Comparison of ENCODE assay signal across 8 mouse cellular contexts in genomic region chr12:107979710-107980260, GRCm38 (mm10). TPM values are rescaled to one million over a fixed set of nuclear protein-coding genes. Genes with fewer than 3 reads are reported as not detected.
DNase-seq lines count a peak whose midpoint lies in the region; ATAC-seq and TF ChIP-seq lines count a peak whose summit lies in the region.

No protein-coding gene starts in this region.

- TF ChIP-seq POLR2A in olfactory bulb, adult 2 months (IDR thresholded peaks at IDR 0.05; ENCODE audit: insufficient read depth, low read depth, low read length): no peak

- H3K4me3 ChIP-seq in forebrain, embryonic 12.5 days (replicated peaks): peak overlapping the region; percentile 33
- H3K4me3 ChIP-seq in liver, embryonic 13.5 days (replicated peaks): peak overlapping the region; percentile 40
- H3K4me3 ChIP-seq in olfactory bulb, adult 2 months (ENCODE audit: insufficient read depth, low read depth, low read length): peak overlapping the region; percentile 15; the same call in 1 of the 2 replicates

- H3K4me2 ChIP-seq in forebrain, embryonic 12.5 days: peak overlapping the region; percentile 67
- peak overlapping the region; percentile 60 for H3K4me2 ChIP-seq in liver, embryonic 13.5 days

- TF ChIP-seq CTCF in olfactory bulb, adult 2 months (IDR thresholded peaks at IDR 0.05; ENCODE audit: insufficient read depth, low read depth, low read length): no peak

- ATAC-seq in forebrain, embryonic 12.5 days (ENCODE audit: low FRiP score): peak; percentile 24; the same call in 1 of the 2 replicates
- ATAC-seq in liver, embryonic 13.5 days (ENCODE audit: low read depth): no peak
- no peak for ATAC-seq in megakaryocyte progenitor cell, adult 5-6 weeks (replicated peaks; ENCODE audit: poor library complexity)

- peak overlapping the region; percentile 91 for H3K27ac ChIP-seq in forebrain, embryonic 12.5 days
- H3K27ac ChIP-seq in liver, embryonic 13.5 days: no peak overlapping the region
- no peak overlapping the region for H3K27ac ChIP-seq in olfactory bulb, adult 2 months (ENCODE audit: insufficient read depth, low read depth, low read length)

- DNase-seq in gastrocnemius, postnatal 10 days: peak; percentile 53
- DNase-seq in gastrocnemius, adult 8-10 months (ENCODE audit: low spot score in 2 of 2): no peak
- DNase-seq in induced T-regulatory cell, adult 2 months (ENCODE audit: low read depth): peak; percentile 49
- DNase-seq in liver, embryonic 13.5 days: no peak
- no peak for DNase-seq in right cerebral cortex, postnatal 14 days

- peak overlapping the region; percentile 61 for H3K9ac ChIP-seq in forebrain, embryonic 12.5 days
- H3K9ac ChIP-seq in liver, embryonic 13.5 days: no peak overlapping the region

- H3K9me3 ChIP-seq in forebrain, embryonic 12.5 days: no peaks in the 10 kb centered on the region
- H3K9me3 ChIP-seq in liver, embryonic 13.5 days (replicated peaks): no peaks in the 10 kb centered on the region

- no peaks in the 10 kb centered on the region for H3K36me3 ChIP-seq in forebrain, embryonic 12.5 days (replicated peaks)
- H3K36me3 ChIP-seq in liver, embryonic 13.5 days: no peaks in the 10 kb centered on the region

- peaks cover 90% of the 10 kb centered on the region for H3K4me1 ChIP-seq in forebrain, embryonic 12.5 days
- peaks cover 8% of the 10 kb centered on the region; the same call in 1 of the 2 replicates for H3K4me1 ChIP-seq in liver, embryonic 13.5 days (replicated peaks)
- peaks cover 61% of the 10 kb centered on the region for H3K4me1 ChIP-seq in olfactory bulb, adult 2 months (ENCODE audit: control insufficient read depth, insufficient read depth, low read length)

- 1% methylated on average over 25 of the region's 28 CpGs for WGBS in forebrain, embryonic 12.5 days
- 4% methylated on average over 26 of the region's 28 CpGs for WGBS in liver, embryonic 13.5 days (ENCODE audit: insufficient replicate concordance)
- 32% methylated on average over 28 of the region's 28 CpGs for WGBS in olfactory bulb, adult 2 months

- peaks cover 3% of the 10 kb centered on the region; the same call in 1 of the 2 replicates for H3K27me3 ChIP-seq in forebrain, embryonic 12.5 days
- H3K27me3 ChIP-seq in liver, embryonic 13.5 days: peaks cover 78% of the 10 kb centered on the region

RNA-seq across cellular contexts. Expression of gene Bcl11b, which starts 23.6 kb away (rescaled TPM):
- under 1 TPM; 0.21 to 0.27 TPM for total RNA-seq in gastrocnemius, postnatal 10 days (2021)
- total RNA-seq in gastrocnemius, adult 8-10 months (2022): under 1 TPM in 1 of 4 experiments, not detected in 3; 0.02 TPM
- 46.0 and 54.4 TPM in 2 replicates for polyA plus RNA-seq in forebrain, embryonic 12.5 days (2016; fragmentation: Nextera tagmentation; extraction: Ambion mirVana)
- polyA plus RNA-seq in liver, embryonic 13.5 days (2015; fragmentation: Nextera tagmentation; extraction: Ambion mirVana): 0.07 and 0.08 TPM in 2 replicates
- polyA plus RNA-seq in olfactory bulb, adult 2 months (2012; ENCODE audit: insufficient read depth, insufficient read length, low replicate concordance, missing spikeins): 49.8 and 56.3 TPM in 2 replicates
- total RNA-seq in megakaryocyte progenitor cell, adult 5-6 weeks (2015): 0.02 TPM in 1 of 2 replicates, not detected in the other
- total RNA-seq in megakaryocyte progenitor cell, adult 5-6 weeks (2017): 0.24 and 0.33 TPM in 2 replicates

Comparison
In these comparisons a context has a peak if more than half of its experiments do, and no peak if none do; other contexts are left out.
1. DNase-seq: peak in gastrocnemius, postnatal 10 days (single experiment) and induced T-regulatory cell, adult 2 months (single experiment); none in gastrocnemius, adult 8-10 months (0 of 2), liver, embryonic 13.5 days (single experiment) and right cerebral cortex, postnatal 14 days (single experiment).
2. Peak in every context shown above with its lines, with median percentiles within 50 percentile points of each other: H3K4me3 ChIP-seq.